Mouse (Mus musculus): ENCODE data around the gene Ttc28. TPM values are rescaled to one million over a fixed set of nuclear protein-coding genes. Genes with fewer than 3 reads are reported as not detected.

Gene Ttc28
- polyA plus RNA-seq, 1 experiment from 2014 or later, result 12.1 TPM

DNA sequence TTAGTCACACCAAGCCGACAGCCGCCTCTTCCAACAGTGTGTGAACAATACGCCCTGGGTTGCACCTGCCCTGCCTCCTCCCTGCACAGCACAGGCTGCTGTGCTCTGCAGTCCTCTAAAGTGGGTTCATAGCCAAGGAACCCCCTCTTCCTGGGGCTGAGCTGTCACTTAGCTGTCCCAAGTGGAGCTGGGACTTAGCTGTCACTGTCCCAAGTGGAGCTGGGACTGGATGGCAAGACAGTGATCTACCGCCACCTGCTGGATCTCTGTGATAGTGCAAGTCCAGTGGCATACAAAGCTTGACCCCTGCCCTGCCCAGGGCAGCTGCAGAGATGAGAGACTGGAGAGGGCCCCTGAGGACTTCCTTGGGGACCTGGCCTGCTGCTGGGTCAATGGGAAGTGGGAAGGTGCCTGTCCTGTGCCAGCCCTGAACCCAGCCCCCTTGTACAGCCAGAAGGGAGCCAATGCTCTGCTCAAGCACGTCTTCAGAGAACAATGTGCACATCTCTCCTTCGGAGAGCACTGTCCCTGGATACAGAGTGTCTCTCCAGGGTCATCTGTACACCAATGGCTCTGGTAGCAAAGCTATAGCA is 390.1 kb downstream of the Ttc28 start:
- Histone ChIP-seq H3K9me3 (ENCODE audit: low read length) (peaks cover 8% of the 10 kb centered on the region), H3K36me3 (ENCODE audit: insufficient read depth, low read length) (peaks cover 21% of the 10 kb centered on the region), H3K4me3 (ENCODE audit: low read length) (no peak overlapping the region), H3K27me3 (ENCODE audit: insufficient read depth, low read length) (no peaks in the 10 kb centered on the region), H3K4me2 (replicated peaks; ENCODE audit: low read depth, low read length) (no peak overlapping the region), H3K4me1 (ENCODE audit: insufficient read depth, low read length) (peaks cover 5% of the 10 kb centered on the region; the same call in 1 of the 2 replicates), H3K27ac (ENCODE audit: low read length) (no peak overlapping the region), H3K9ac (replicated peaks; ENCODE audit: low read length) (no peak overlapping the region)
- peak; percentile 50 for ATAC-seq (ENCODE audit: low FRiP score, low TSS enrichment)
- 71% methylated on average over 6 of the region's 6 CpGs for WGBS

DNA sequence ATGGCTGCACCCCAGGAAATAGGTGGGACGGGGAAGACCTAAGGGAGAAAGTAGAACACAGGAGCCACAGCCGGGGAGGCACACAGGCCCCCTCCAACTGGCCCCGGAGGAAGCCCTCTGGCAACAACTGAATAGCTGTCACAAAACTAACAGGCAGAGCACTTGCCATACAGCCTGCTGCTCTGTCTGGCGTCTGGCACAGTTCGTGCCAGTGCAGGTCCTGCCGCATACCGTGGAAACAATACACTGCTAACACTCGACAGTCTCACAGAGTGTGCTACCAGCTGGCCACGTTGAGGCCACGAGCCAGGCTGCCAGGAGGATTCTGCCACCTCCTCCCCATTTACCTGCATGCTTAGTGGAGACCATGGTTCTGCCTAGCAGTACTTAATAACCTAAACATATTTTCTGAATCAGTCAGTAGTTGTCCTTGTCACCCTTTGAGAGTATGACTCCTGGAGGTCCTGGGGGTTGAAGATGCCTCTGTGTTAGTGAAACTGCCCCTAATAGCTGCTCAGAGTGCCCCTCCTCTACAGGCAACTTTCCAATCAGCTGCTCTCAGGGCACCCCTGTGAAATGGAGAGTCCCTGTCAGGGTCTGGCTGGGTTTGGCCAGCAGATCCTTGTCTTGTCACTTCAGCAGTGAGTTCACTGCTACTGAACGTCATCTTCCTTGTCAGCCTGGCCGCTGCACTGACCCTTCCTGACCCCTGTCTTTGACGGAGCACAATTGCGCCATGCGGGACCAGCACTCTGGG is 390.8 kb downstream of the Ttc28 start:
- H3K27me3 ChIP-seq (ENCODE audit: insufficient read depth, low read length), result no peaks in the 10 kb centered on the region
- H3K9me3 ChIP-seq (ENCODE audit: low read length), result peaks cover 8% of the 10 kb centered on the region
- H3K9ac ChIP-seq (replicated peaks; ENCODE audit: low read length), result no peak overlapping the region
- no peak for ATAC-seq (ENCODE audit: low FRiP score, low TSS enrichment)
- no peak overlapping the region for H3K27ac ChIP-seq (ENCODE audit: low read length)
- H3K4me2 ChIP-seq (replicated peaks; ENCODE audit: low read depth, low read length), result no peak overlapping the region
- H3K4me1 ChIP-seq (ENCODE audit: insufficient read depth, low read length), result peaks cover 5% of the 10 kb centered on the region; the same call in 1 of the 2 replicates
- no peak overlapping the region for H3K4me3 ChIP-seq (ENCODE audit: low read length)
- 73% methylated on average over 15 of the region's 15 CpGs for WGBS
- peaks cover 15% of the 10 kb centered on the region for H3K36me3 ChIP-seq (ENCODE audit: insufficient read depth, low read length)

DNA sequence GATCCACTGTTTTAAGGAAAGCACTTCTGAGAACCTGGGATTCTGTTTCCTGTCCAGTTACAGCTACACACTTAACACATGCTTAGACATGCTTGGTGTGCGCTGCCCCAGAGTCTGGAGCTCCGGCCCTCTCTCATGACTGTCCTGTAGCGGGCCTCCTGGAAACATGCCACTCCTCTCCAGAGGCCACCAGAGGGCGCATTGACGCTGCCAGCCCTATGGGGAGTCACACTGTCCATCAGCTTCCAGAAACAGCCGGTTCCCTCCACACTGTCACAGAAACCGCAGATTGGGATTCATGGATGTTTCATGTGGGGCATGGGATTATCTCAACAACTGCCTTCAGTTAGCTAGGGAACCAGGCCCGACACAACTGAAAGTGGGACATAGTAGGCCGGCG is 394.0 kb downstream of the Ttc28 start:
- WGBS, result 29% methylated on average over 10 of the region's 10 CpGs
- Histone ChIP-seq H3K4me2 (replicated peaks; ENCODE audit: low read depth, low read length) (no peak overlapping the region), H3K27ac (ENCODE audit: low read length) (no peak overlapping the region), H3K4me1 (ENCODE audit: insufficient read depth, low read length) (peaks cover 5% of the 10 kb centered on the region; the same call in 1 of the 2 replicates), H3K36me3 (ENCODE audit: insufficient read depth, low read length) (peaks cover 15% of the 10 kb centered on the region; the same call in 1 of the 2 replicates), H3K27me3 (ENCODE audit: insufficient read depth, low read length) (no peaks in the 10 kb centered on the region), H3K4me3 (ENCODE audit: low read length) (no peak overlapping the region), H3K9ac (replicated peaks; ENCODE audit: low read length) (no peak overlapping the region), H3K9me3 (ENCODE audit: low read length) (no peaks in the 10 kb centered on the region)
- peak; percentile 64 for ATAC-seq (ENCODE audit: low FRiP score, low TSS enrichment)

GRCm38 (mm10) chr5:111274948-111275347 is 395.3 kb downstream of the Ttc28 start:
- no peaks in the 10 kb centered on the region for H3K9me3 ChIP-seq (ENCODE audit: low read length)
- WGBS, result 61% methylated on average over 5 of the region's 5 CpGs
- no peak overlapping the region for H3K4me2 ChIP-seq (replicated peaks; ENCODE audit: low read depth, low read length)
- ATAC-seq (ENCODE audit: low FRiP score, low TSS enrichment), result no peak
- no peaks in the 10 kb centered on the region for H3K27me3 ChIP-seq (ENCODE audit: insufficient read depth, low read length)
- no peak overlapping the region for H3K4me3 ChIP-seq (ENCODE audit: low read length)
- no peak overlapping the region for H3K27ac ChIP-seq (ENCODE audit: low read length)
- H3K9ac ChIP-seq (replicated peaks; ENCODE audit: low read length), result no peak overlapping the region
- peaks cover 18% of the 10 kb centered on the region; the same call in 1 of the 2 replicates for H3K36me3 ChIP-seq (ENCODE audit: insufficient read depth, low read length)
- H3K4me1 ChIP-seq (ENCODE audit: insufficient read depth, low read length), result no peaks in the 10 kb centered on the region

DNA sequence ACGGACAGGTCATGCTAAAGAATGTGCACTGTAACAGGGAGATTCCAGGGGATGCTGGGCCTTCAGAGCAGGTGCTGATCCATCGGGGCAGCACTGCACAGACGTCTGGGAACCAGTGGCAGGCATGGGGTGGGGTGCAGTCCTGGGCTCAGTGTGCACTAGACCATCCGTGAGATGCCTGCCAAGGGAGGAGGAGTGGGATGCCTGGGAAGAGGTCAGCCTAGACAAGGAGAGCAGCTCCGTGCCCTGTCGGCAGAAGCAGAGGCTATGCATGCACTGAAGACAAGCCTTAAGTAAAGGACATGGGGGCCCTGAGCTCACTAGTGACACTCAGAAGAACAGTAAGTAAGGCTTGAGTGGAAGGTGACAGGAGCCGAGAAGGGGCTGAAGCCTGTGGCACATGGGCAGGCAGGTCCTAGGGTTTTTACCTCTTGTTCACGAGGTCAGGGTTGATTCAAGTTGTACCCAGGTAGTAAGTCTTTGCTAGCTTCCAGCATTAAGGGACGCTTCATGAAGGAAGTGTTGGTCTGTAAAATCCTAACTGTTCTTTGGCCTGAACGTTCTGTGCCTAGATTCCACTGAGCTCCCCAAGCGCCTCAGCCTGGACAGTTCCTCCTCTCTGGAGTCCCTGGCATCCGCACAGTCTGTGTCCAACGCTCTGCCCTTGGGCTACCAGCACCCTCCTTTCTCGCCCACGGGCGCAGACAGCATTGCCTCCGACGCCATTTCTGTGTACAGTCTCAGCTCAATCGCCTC is 405.0 kb downstream of the Ttc28 start:
- Histone ChIP-seq H3K4me3 (ENCODE audit: low read length) (no peak overlapping the region), H3K4me1 (ENCODE audit: insufficient read depth, low read length) (no peaks in the 10 kb centered on the region), H3K36me3 (ENCODE audit: insufficient read depth, low read length) (peaks cover 50% of the 10 kb centered on the region), H3K9me3 (ENCODE audit: low read length) (no peaks in the 10 kb centered on the region), H3K4me2 (replicated peaks; ENCODE audit: low read depth, low read length) (no peak overlapping the region), H3K27ac (ENCODE audit: low read length) (no peak overlapping the region), H3K9ac (replicated peaks; ENCODE audit: low read length) (no peak overlapping the region), H3K27me3 (ENCODE audit: insufficient read depth, low read length) (no peaks in the 10 kb centered on the region)
- no peak for ATAC-seq (ENCODE audit: low FRiP score, low TSS enrichment)
- 85% methylated on average over 19 of the region's 19 CpGs for WGBS

DNA sequence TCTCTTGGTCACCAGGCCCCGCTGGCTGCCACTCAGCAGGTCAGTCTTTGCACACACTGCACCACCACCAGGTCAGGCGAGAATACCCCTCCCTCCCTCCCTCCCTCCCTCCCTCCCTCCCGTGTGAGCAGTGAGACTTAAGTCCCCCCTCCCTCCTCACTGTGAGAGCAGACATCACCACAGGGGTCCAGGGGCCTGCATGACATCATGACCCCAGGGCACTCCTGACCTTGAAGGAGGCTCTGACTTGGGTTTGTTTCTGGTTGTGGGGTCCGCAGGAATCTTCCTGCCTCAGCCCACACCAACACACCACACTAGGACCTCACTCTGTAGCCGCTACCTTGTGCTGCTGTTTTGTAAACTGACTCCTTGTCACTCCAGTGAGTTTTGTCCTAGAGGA is 408.0 kb downstream of the Ttc28 start:
- no peak for ATAC-seq (ENCODE audit: low FRiP score, low TSS enrichment)
- Histone ChIP-seq H3K4me3 (ENCODE audit: low read length) (no peak overlapping the region), H3K36me3 (ENCODE audit: insufficient read depth, low read length) (peaks cover 40% of the 10 kb centered on the region), H3K4me1 (ENCODE audit: insufficient read depth, low read length) (no peaks in the 10 kb centered on the region), H3K27me3 (ENCODE audit: insufficient read depth, low read length) (no peaks in the 10 kb centered on the region), H3K9ac (replicated peaks; ENCODE audit: low read length) (no peak overlapping the region), H3K4me2 (replicated peaks; ENCODE audit: low read depth, low read length) (no peak overlapping the region), H3K27ac (ENCODE audit: low read length) (no peak overlapping the region), H3K9me3 (ENCODE audit: low read length) (no peaks in the 10 kb centered on the region)
- WGBS, result 73% methylated on average over 5 of the region's 5 CpGs

- Histone ChIP-seq H3K9me3 (ENCODE audit: low read length) (no peaks in the 10 kb centered on the region), H3K9ac (replicated peaks; ENCODE audit: low read length) (no peak overlapping the region), H3K4me2 (replicated peaks; ENCODE audit: low read depth, low read length) (no peak overlapping the region), H3K4me1 (ENCODE audit: insufficient read depth, low read length) (no peaks in the 10 kb centered on the region), H3K27ac (ENCODE audit: low read length) (no peak overlapping the region), H3K27me3 (ENCODE audit: insufficient read depth, low read length) (no peaks in the 10 kb centered on the region), H3K36me3 (ENCODE audit: insufficient read depth, low read length) (peaks cover 33% of the 10 kb centered on the region), H3K4me3 (ENCODE audit: low read length) (no peak overlapping the region)
- WGBS, result 81% methylated on average over 11 of the region's 11 CpGs
- no peak for ATAC-seq (ENCODE audit: low FRiP score, low TSS enrichment)
Measured at GRCm38 (mm10) chr5:111288486-111288885, 408.9 kb downstream of the Ttc28 start.

GRCm38 (mm10) chr5:111290071-111290470 is 410.5 kb downstream of the Ttc28 start:
- Histone ChIP-seq H3K9me3 (ENCODE audit: low read length) (no peaks in the 10 kb centered on the region), H3K4me2 (replicated peaks; ENCODE audit: low read depth, low read length) (no peak overlapping the region), H3K9ac (replicated peaks; ENCODE audit: low read length) (no peak overlapping the region), H3K4me3 (ENCODE audit: low read length) (no peak overlapping the region), H3K36me3 (ENCODE audit: insufficient read depth, low read length) (peaks cover 24% of the 10 kb centered on the region), H3K4me1 (ENCODE audit: insufficient read depth, low read length) (no peaks in the 10 kb centered on the region), H3K27ac (ENCODE audit: low read length) (no peak overlapping the region), H3K27me3 (ENCODE audit: insufficient read depth, low read length) (no peaks in the 10 kb centered on the region)
- WGBS, result 78% methylated on average over 11 of the region's 11 CpGs
- ATAC-seq (ENCODE audit: low FRiP score, low TSS enrichment), result no peak

DNA sequence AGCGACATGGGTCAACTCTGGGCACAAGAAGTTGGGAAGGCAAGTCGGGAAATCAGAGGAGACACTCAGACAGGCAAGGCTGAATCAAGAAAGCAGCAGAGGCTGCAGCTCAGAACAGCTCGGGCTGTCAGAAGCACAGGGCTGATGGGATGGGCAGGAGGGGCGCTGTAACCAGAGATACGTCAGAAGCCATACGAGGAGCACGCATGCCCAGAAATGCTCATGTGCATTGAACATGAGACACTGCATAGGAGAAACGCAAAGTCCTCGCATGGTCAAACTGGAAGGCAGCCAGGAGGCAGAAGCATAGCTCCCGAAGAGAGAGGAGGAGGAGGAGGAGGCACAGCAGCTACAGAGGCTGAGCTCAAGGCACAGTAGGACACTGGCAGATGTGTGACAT is 412.0 kb downstream of the Ttc28 start:
- Histone ChIP-seq H3K9me3 (ENCODE audit: low read length) (no peaks in the 10 kb centered on the region), H3K27ac (ENCODE audit: low read length) (no peak overlapping the region), H3K4me1 (ENCODE audit: insufficient read depth, low read length) (no peaks in the 10 kb centered on the region), H3K4me3 (ENCODE audit: low read length) (no peak overlapping the region), H3K27me3 (ENCODE audit: insufficient read depth, low read length) (no peaks in the 10 kb centered on the region), H3K4me2 (replicated peaks; ENCODE audit: low read depth, low read length) (no peak overlapping the region), H3K9ac (replicated peaks; ENCODE audit: low read length) (no peak overlapping the region), H3K36me3 (ENCODE audit: insufficient read depth, low read length) (peaks cover 9% of the 10 kb centered on the region; the same call in 1 of the 2 replicates)
- no peak for ATAC-seq (ENCODE audit: low FRiP score, low TSS enrichment)
- 47% methylated on average over 10 of the region's 10 CpGs for WGBS

Measured in kidney, embryonic 16.5 days (tissue).